Mouse (Mus musculus) kidney, adult 2 months (tissue): Measurements from ENCODE around the gene Usp49.

ENCODE experiments used
- CTCF ChIP-seq: fragments of 200-500 bp; conservative IDR thresholded peaks from 2 replicates; pipeline ENCODE4 v1.5.1; 2011; ENCODE audit warnings: low read depth, mild to moderate bottlenecking, control low read depth, low read length, moderate library complexity, mixed read lengths; ENCODE audit not compliant: insufficient read depth, insufficient read length
- POLR2A ChIP-seq: fragments of 200-500 bp; IDR thresholded peaks from one replicate; pipeline ENCODE4 v1.6.1; 2011; ENCODE audit warnings: low read depth, low read length, control low read depth

DNA sequence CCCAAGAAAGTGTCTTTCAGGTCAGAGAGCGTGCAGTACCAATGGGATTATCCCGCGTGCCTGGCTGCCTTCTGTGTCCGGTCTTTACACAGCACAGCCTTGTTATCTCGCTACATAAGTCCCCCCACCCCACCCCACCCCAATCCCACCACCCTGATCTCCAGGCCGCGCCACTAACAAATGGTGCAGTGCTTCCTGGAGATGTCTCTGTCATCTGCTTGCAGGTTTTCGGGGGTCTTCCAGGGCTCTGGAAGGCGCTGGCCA lies 57.8 kb downstream of the Usp49 start, which contains the start of gene Tomm6:
- no peak for TF ChIP-seq POLR2A
- TF ChIP-seq CTCF, result no peak
